Mouse (Mus musculus): Measurements from ENCODE around the gene Irf3. TPM values are rescaled to one million over a fixed set of nuclear protein-coding genes. Genes with fewer than 3 reads are reported as not detected.

Irf3 gene
- polyA plus RNA-seq, 1 experiment, result 165 TPM

GRCm38 (mm10) chr7:44986879-44987718 is 10.3 kb upstream of the Irf3 start:
- under 1% methylated on average over 29 of the region's 29 CpGs for WGBS
- TF ChIP-seq POLR2A (IDR thresholded peaks at IDR 0.05; ENCODE audit: borderline replicate concordance, control insufficient read depth, low read depth, low read length), result peak; percentile 46; the same call in 1 of the 2 replicates
- no peak for TF ChIP-seq CTCF (IDR thresholded peaks at IDR 0.05; ENCODE audit: control insufficient read depth, insufficient read depth, low read length)

GRCm38 (mm10) chr7:44996672-44997071 is 776 bp upstream of the Irf3 start:
- 11% methylated on average over 10 of the region's 10 CpGs for WGBS
- H3K27ac ChIP-seq (ENCODE audit: control insufficient read depth, insufficient read depth, low read depth, low read length, poor library complexity), result peak overlapping the region; percentile 3; the same call in 1 of the 2 replicates
- TF ChIP-seq CTCF (IDR thresholded peaks at IDR 0.05; ENCODE audit: control insufficient read depth, insufficient read depth, low read length) (no peak), POLR2A (IDR thresholded peaks at IDR 0.05; ENCODE audit: borderline replicate concordance, control insufficient read depth, low read depth, low read length) (no peak)
- H3K4me1 ChIP-seq (ENCODE audit: control insufficient read depth, insufficient read depth, low read length), result peaks cover 4% of the 10 kb centered on the region; the same call in 1 of the 2 replicates
- H3K4me3 ChIP-seq (replicated peaks; ENCODE audit: control insufficient read depth, low read depth, low read length), result peak overlapping the region; percentile 83

More at GRCm38 (mm10) chr7:44986879-44987718, 10.3 kb upstream of the Irf3 start:
- Histone ChIP-seq H3K27ac (ENCODE audit: control insufficient read depth, insufficient read depth, low read depth, low read length, poor library complexity) (peak overlapping the region; percentile 49), H3K4me3 (replicated peaks; ENCODE audit: control insufficient read depth, low read depth, low read length) (peak overlapping the region; percentile 84), H3K4me1 (ENCODE audit: control insufficient read depth, insufficient read depth, low read length) (peaks cover 1% of the 10 kb centered on the region; the same call in 1 of the 2 replicates)

- under 1% methylated on average over 15 of the region's 15 CpGs for WGBS
- Histone ChIP-seq H3K4me1 (ENCODE audit: control insufficient read depth, insufficient read depth, low read length) (peaks cover 4% of the 10 kb centered on the region; the same call in 1 of the 2 replicates), H3K4me3 (replicated peaks; ENCODE audit: control insufficient read depth, low read depth, low read length) (peak overlapping the region; percentile 83), H3K27ac (ENCODE audit: control insufficient read depth, insufficient read depth, low read depth, low read length, poor library complexity) (peak overlapping the region; percentile 85)
- no peak for TF ChIP-seq POLR2A (IDR thresholded peaks at IDR 0.05; ENCODE audit: borderline replicate concordance, control insufficient read depth, low read depth, low read length)
- TF ChIP-seq CTCF (IDR thresholded peaks at IDR 0.05; ENCODE audit: control insufficient read depth, insufficient read depth, low read length), result no peak
These were observed 536 bp downstream of the Irf3 start for GRCm38 (mm10) chr7:44997940-44998428.

GRCm38 (mm10) chr7:44998501-44998955 is 1.1 kb downstream of the Irf3 start, which contains the start of gene Bcl2l12:
Gene Bcl2l12 (minus strand): TSS chr7:44998712.
- H3K27ac ChIP-seq (ENCODE audit: control insufficient read depth, insufficient read depth, low read depth, low read length, poor library complexity), result peak within 1 kb of the TSS; percentile 85
- peak within 1 kb of the TSS; percentile 83 for H3K4me3 ChIP-seq (replicated peaks; ENCODE audit: control insufficient read depth, low read depth, low read length)
- under 1% methylated on average over 18 of the region's 18 CpGs for WGBS
- peaks cover 4% of the 10 kb centered on the region; the same call in 1 of the 2 replicates for H3K4me1 ChIP-seq (ENCODE audit: control insufficient read depth, insufficient read depth, low read length)
- TF ChIP-seq CTCF (IDR thresholded peaks at IDR 0.05; ENCODE audit: control insufficient read depth, insufficient read depth, low read length), result no peak
- TF ChIP-seq POLR2A (IDR thresholded peaks at IDR 0.05; ENCODE audit: borderline replicate concordance, control insufficient read depth, low read depth, low read length), result 0 out of 2 replicates have a peak, but pooled peaks have one; percentile 24

DNA sequence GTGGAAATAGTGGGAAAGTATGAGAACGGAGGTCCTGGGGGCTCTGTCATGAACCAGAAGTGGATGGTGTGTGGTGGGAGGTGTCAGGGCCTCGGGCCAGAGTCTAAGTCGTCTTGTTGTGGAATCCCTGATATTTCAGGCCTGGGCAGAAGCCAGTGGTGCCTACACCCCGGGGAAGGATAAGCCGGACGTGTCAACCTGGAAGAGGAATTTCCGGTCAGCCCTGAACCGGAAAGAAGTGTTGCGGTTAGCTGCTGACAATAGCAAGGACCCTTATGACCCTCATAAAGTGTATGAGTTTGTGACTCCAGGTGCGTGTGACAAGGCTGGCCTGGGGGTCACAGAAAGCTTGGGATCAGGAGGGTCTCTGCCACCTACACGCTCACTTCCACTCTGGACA is 2.3 kb downstream of the Irf3 start:
- H3K4me3 ChIP-seq (replicated peaks; ENCODE audit: control insufficient read depth, low read depth, low read length), result no peak overlapping the region

DNA sequence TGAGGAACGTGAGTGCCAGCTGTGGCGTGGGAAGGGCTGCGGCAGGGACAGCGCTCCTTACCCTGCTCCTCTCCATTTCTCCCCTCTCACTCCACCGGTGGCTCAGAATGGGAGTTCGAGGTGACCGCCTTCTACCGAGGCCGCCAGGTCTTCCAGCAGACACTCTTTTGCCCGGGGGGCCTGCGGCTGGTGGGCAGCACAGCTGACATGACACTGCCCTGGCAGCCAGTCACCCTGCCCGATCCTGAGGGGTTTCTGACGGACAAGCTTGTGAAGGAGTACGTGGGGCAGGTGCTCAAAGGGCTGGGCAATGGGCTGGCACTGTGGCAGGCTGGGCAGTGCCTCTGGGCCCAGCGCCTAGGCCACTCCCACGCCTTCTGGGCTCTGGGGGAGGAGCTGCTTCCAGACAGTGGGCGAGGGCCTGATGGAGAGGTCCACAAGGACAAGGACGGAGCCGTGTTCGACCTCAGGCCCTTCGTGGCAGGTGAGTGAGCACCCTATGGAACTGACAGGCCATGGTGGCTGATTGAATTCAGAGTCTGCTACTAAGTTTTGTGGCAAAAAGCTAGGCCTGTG is 3.2 kb downstream of the Irf3 start:
- Histone ChIP-seq H3K4me1 (ENCODE audit: control insufficient read depth, insufficient read depth, low read length) (peaks cover 4% of the 10 kb centered on the region; the same call in 1 of the 2 replicates), H3K27ac (ENCODE audit: control insufficient read depth, insufficient read depth, low read depth, low read length, poor library complexity) (no peak overlapping the region), H3K4me3 (replicated peaks; ENCODE audit: control insufficient read depth, low read depth, low read length) (no peak overlapping the region)
- 88% methylated on average over 21 of the region's 21 CpGs for WGBS
- TF ChIP-seq CTCF (IDR thresholded peaks at IDR 0.05; ENCODE audit: control insufficient read depth, insufficient read depth, low read length) (no peak), POLR2A (IDR thresholded peaks at IDR 0.05; ENCODE audit: borderline replicate concordance, control insufficient read depth, low read depth, low read length) (no peak)

More for the DNA sequence above, 2.3 kb downstream of the Irf3 start:
- whole genome bisulfite sequencing, result 88% methylated on average over 11 of the region's 11 CpGs
- TF ChIP-seq CTCF (IDR thresholded peaks at IDR 0.05; ENCODE audit: control insufficient read depth, insufficient read depth, low read length), result no peak
- no peak for TF ChIP-seq POLR2A (IDR thresholded peaks at IDR 0.05; ENCODE audit: borderline replicate concordance, control insufficient read depth, low read depth, low read length)
- no peak overlapping the region for H3K27ac ChIP-seq (ENCODE audit: control insufficient read depth, insufficient read depth, low read depth, low read length, poor library complexity)
- peaks cover 4% of the 10 kb centered on the region; the same call in 1 of the 2 replicates for H3K4me1 ChIP-seq (ENCODE audit: control insufficient read depth, insufficient read depth, low read length)

GRCm38 (mm10) chr7:45002440-45002839 is 5.0 kb downstream of the Irf3 start:
- WGBS, result 70% methylated on average over 7 of the region's 7 CpGs
- Histone ChIP-seq H3K4me1 (ENCODE audit: control insufficient read depth, insufficient read depth, low read length) (peaks cover 4% of the 10 kb centered on the region; the same call in 1 of the 2 replicates), H3K27ac (ENCODE audit: control insufficient read depth, insufficient read depth, low read depth, low read length, poor library complexity) (no peak overlapping the region), H3K4me3 (replicated peaks; ENCODE audit: control insufficient read depth, low read depth, low read length) (no peak overlapping the region)
- TF ChIP-seq POLR2A (IDR thresholded peaks at IDR 0.05; ENCODE audit: borderline replicate concordance, control insufficient read depth, low read depth, low read length), result no peak
- TF ChIP-seq CTCF (IDR thresholded peaks at IDR 0.05; ENCODE audit: control insufficient read depth, insufficient read depth, low read length), result no peak

DNA sequence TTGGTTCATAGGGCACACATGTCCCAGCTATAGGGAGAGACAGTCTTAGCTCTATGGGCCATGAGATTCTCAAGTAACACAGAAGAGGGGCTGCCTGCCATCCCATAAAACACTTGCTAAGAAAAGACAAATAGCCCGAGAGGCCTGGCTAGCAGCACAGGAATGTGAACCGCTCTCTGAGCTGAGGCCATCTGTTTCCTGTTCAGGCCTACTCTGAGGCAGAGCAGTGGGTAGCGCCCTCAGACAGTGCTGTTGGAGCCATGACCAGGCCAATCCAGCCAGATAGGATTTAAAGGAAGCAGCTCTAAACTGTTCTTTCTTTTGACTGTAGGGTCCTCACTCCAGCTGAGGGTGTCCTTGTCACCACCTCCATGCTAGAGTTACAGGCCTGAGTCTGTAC is 7.1 kb downstream of the Irf3 start:
- WGBS, result 47% methylated on average over 3 of the region's 3 CpGs
- H3K4me1 ChIP-seq (ENCODE audit: control insufficient read depth, insufficient read depth, low read length), result no peaks in the 10 kb centered on the region
- H3K4me3 ChIP-seq (replicated peaks; ENCODE audit: control insufficient read depth, low read depth, low read length), result no peak overlapping the region
- H3K27ac ChIP-seq (ENCODE audit: control insufficient read depth, insufficient read depth, low read depth, low read length, poor library complexity), result no peak overlapping the region
- TF ChIP-seq POLR2A (IDR thresholded peaks at IDR 0.05; ENCODE audit: borderline replicate concordance, control insufficient read depth, low read depth, low read length) (no peak), CTCF (IDR thresholded peaks at IDR 0.05; ENCODE audit: control insufficient read depth, insufficient read depth, low read length) (no peak)

Data from bone marrow, adult 2 months (tissue).